9 mouse cellular contexts compared by ENCODE assay signal in the genomic region with DNA sequence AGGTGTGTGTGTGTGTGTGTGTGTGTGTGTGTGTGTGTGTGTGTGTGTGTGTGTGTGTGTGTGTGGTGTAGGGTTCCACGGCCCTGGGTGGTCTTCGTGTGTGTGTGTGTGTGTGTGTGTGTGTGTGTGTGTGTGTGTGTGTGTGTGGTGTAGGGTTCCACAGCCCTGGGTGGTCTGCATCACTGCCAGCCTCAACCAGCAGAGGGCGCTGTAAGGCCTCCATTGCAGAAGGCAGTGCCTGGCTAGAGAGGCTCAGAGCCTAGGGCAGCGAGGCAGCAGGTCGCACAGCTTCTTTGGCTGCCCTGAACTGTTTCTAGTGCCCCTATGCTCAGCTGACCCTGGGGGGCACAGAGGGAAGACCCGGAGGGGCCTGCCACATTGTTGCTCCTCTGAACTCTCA.
DNase-seq lines count a peak whose midpoint lies in the region; ATAC-seq and TF ChIP-seq lines count a peak whose summit lies in the region.
"Had no signal": no experiment of that assay in that cellular context is flagged by ENCODE, and none has a peak within 500 bp of the region (broad histone marks: within the 10 kb centered on the region; RNA-seq: fewer than 3 reads in every experiment).

No protein-coding gene starts in this region.

- 29% methylated on average over 5 of the region's 6 CpGs for WGBS in lung, embryonic 14.5 days
- WGBS in neural tube, embryonic 14.5 days = 26% methylated on average over 5 of the region's 6 CpGs

- no peak overlapping the region for H3K27ac ChIP-seq in lung, embryonic 14.5 days (ENCODE audit: low read depth)
- H3K27ac ChIP-seq in embryonic fibroblast, embryonic 13.5 days (ENCODE audit: insufficient read depth, low read length) = no peak overlapping the region
- H3K27ac ChIP-seq in neural tube, embryonic 14.5 days (ENCODE audit: low read depth, low read length) = peak overlapping the region; percentile 64
- H3K27ac ChIP-seq: stomach, embryonic 15.5 days had no signal

- H3K9me3 ChIP-seq in lung, embryonic 14.5 days (ENCODE audit: low read depth, low read length) = no peaks in the 10 kb centered on the region
- H3K9me3 ChIP-seq in neural tube, embryonic 14.5 days (ENCODE audit: control insufficient read depth, low read length) = no peaks in the 10 kb centered on the region
- H3K9me3 ChIP-seq: stomach, embryonic 15.5 days had no signal

- no peaks in the 10 kb centered on the region for H3K4me1 ChIP-seq in lung, embryonic 14.5 days (ENCODE audit: insufficient read depth)
- no peaks in the 10 kb centered on the region for H3K4me1 ChIP-seq in embryonic fibroblast, embryonic 13.5 days (ENCODE audit: control insufficient read depth, insufficient read depth, low read length)
- peaks cover 14% of the 10 kb centered on the region for H3K4me1 ChIP-seq in neural tube, embryonic 14.5 days (ENCODE audit: control insufficient read depth, insufficient read depth, low read length)

- H3K4me3 ChIP-seq in lung, embryonic 14.5 days (ENCODE audit: low read depth, low read length) = no peak overlapping the region
- H3K4me3 ChIP-seq in embryonic fibroblast, embryonic 13.5 days (ENCODE audit: insufficient read depth, low read length) = no peak overlapping the region
- no peak overlapping the region for H3K4me3 ChIP-seq in neural tube, embryonic 14.5 days (ENCODE audit: low read depth, low read length)
- H3K4me3 ChIP-seq: stomach, embryonic 15.5 days had no signal

- intact Hi-C loops in left cerebral cortex, postnatal 14 days (cut with DNase I) = loop anchor here (5.0 kb wide), 3 partner anchors 103 to 217 kb away; a partner anchor contains a TSS

- no peak overlapping the region for H3K4me2 ChIP-seq in lung, embryonic 14.5 days
- H3K4me2 ChIP-seq in neural tube, embryonic 14.5 days (ENCODE audit: low read depth, low read length) = no peak overlapping the region
- H3K4me2 ChIP-seq: stomach, embryonic 15.5 days had no signal

- no peak overlapping the region for H3K9ac ChIP-seq in lung, embryonic 14.5 days
- H3K9ac ChIP-seq in neural tube, embryonic 14.5 days (replicated peaks; ENCODE audit: low read depth, low read length) = no peak overlapping the region
- H3K9ac ChIP-seq: stomach, embryonic 15.5 days had no signal

- TF ChIP-seq CTCF in lung, embryonic 14.5 days (IDR thresholded peaks at IDR 0.05; ENCODE audit: low read depth) = peak; percentile 81
- peak; percentile 59; the same call in 1 of the 2 replicates for TF ChIP-seq CTCF in embryonic fibroblast, embryonic 13.5 days (IDR thresholded peaks at IDR 0.05; ENCODE audit: borderline replicate concordance, insufficient read depth, low read length)

- no peak for ATAC-seq in CD4-positive, CD25-positive, alpha-beta regulatory T cell, adult 4 months
- peak; percentile 62; the same call in 1 of the 2 replicates for ATAC-seq in lung, embryonic 14.5 days (ENCODE audit: insufficient read depth)
- peak; percentile 68 for ATAC-seq in neural tube, embryonic 14.5 days (ENCODE audit: low read depth)

- H3K36me3 ChIP-seq in lung, embryonic 14.5 days (ENCODE audit: insufficient read depth) = no peaks in the 10 kb centered on the region
- no peaks in the 10 kb centered on the region for H3K36me3 ChIP-seq in neural tube, embryonic 14.5 days (ENCODE audit: control insufficient read depth, insufficient read depth, low read length)
- H3K36me3 ChIP-seq: stomach, embryonic 15.5 days had no signal

- no peak for TF ChIP-seq POLR2A in embryonic fibroblast, embryonic 13.5 days (IDR thresholded peaks at IDR 0.05; ENCODE audit: low read depth, low read length)

- 0 out of 2 replicates have a peak, but pooled peaks cover 3% of the 10 kb centered on the region for H3K27me3 ChIP-seq in lung, embryonic 14.5 days (ENCODE audit: insufficient read depth, low read length)
- H3K27me3 ChIP-seq in neural tube, embryonic 14.5 days (ENCODE audit: control insufficient read depth, insufficient read depth, low read length) = no peaks in the 10 kb centered on the region

- peak; percentile 4 for DNase-seq in CD4-positive, CD25-positive, alpha-beta regulatory T cell, adult 2 months (ENCODE audit: low read depth, low spot score)
- peak; percentile 70 for DNase-seq in lung, embryonic 14.5 days
- no peak for DNase-seq in lung, postnatal 25 days (ENCODE audit: low spot score)
- peak; percentile 67 to 71 for DNase-seq in left cerebral cortex, postnatal 14 days (ENCODE audit: low spot score in 2 of 2)
- no peak for DNase-seq in thymus, adult 18-20 months

Comparison
In these comparisons a context has a peak if more than half of its experiments do, and no peak if none do; other contexts are left out.
1. DNase-seq: peak in CD4-positive, CD25-positive, alpha-beta regulatory T cell, adult 2 months (single experiment), lung, embryonic 14.5 days (single experiment) and left cerebral cortex, postnatal 14 days (2 of 2); none in lung, postnatal 25 days (single experiment) and thymus, adult 18-20 months (0 of 2).